Mouse (Mus musculus): ENCODE measurements at regions not wholly inside any gene's neighbourhood (a gene's known extent, or its start where the extent isn't known, plus 50 kb on each side); places are given as distances from the start of the nearest gene placed in this dataset.

- no peak for TF ChIP-seq POLR2A (IDR thresholded peaks at IDR 0.05; ENCODE audit: extremely low read depth, insufficient read depth, low read length)
- no peak for TF ChIP-seq CTCF (IDR thresholded peaks at IDR 0.05; ENCODE audit: low read depth, low read length)
Observed at GRCm38 (mm10) chr2:11869983-11870382, 92.3 kb downstream of the Ankrd16 start.

Measured in liver, adult 2 months (tissue).